Mouse (Mus musculus) embryonic facial prominence, embryonic 14.5 days (tissue): Measurements from ENCODE around the gene Fibcd1. TPM values are rescaled to one million over a fixed set of nuclear protein-coding genes. Genes with fewer than 3 reads are reported as not detected.

Experiments used
- ATAC-seq: fragments of 200-750 bp; cut with Nextera tagmentation; 2 replicates; pipeline ENCODE4 v1.8.0; 2017; ENCODE audit warnings: low read depth, moderate number of reproducible peaks, moderate TSS enrichment
- DNase-seq: peaks from one replicate; pipeline ENCODE4 v3.0.0-alpha.2; 2015; ENCODE audit warnings: low spot score
- H3K27ac ChIP-seq: fragments of 300-500 bp; sonication (generic); replicated peaks from 2 replicates; pipeline ENCODE4 v1.5.1; 2014; ENCODE audit warnings: low read depth, mild to moderate bottlenecking, low read length, moderate library complexity
- H3K27me3 ChIP-seq: fragments of 300-500 bp; sonication (generic); replicated peaks from 2 replicates; pipeline ENCODE4 v1.6.1; 2014; ENCODE audit warnings: low read length; ENCODE audit not compliant: control insufficient read depth, insufficient read depth
- H3K36me3 ChIP-seq: fragments of 300-500 bp; sonication (generic); 2 replicates; pipeline ENCODE4 v1.6.1; 2014; ENCODE audit warnings: low read length, mixed read lengths; ENCODE audit not compliant: control insufficient read depth, insufficient read depth
- H3K4me1 ChIP-seq: fragments of 300-500 bp; sonication (generic); 2 replicates; pipeline ENCODE4 v1.6.1; 2014; ENCODE audit warnings: antibody characterized with exemption, low read length; ENCODE audit not compliant: control insufficient read depth, insufficient read depth
- H3K4me2 ChIP-seq: fragments of 300-500 bp; sonication (generic); 2 replicates; pipeline ENCODE4 v1.6.1; 2014; ENCODE audit warnings: low read depth, mild to moderate bottlenecking, low read length, moderate library complexity, mixed read lengths
- H3K4me3 ChIP-seq: fragments of 300-500 bp; sonication (generic); 2 replicates; pipeline ENCODE4 v1.5.1; 2014; ENCODE audit warnings: low read depth, mild to moderate bottlenecking, low read length
- H3K9ac ChIP-seq: fragments of 300-500 bp; sonication (generic); 2 replicates; pipeline ENCODE4 v1.6.1; 2014; ENCODE audit warnings: low read depth, mild to moderate bottlenecking, low read length, moderate library complexity, mixed read lengths
- H3K9me3 ChIP-seq: fragments of 300-500 bp; sonication (generic); 2 replicates; pipeline ENCODE4 v1.6.1; 2016; ENCODE audit warnings: low read length; ENCODE audit not compliant: control insufficient read depth
- WGBS: fragments of 180-500 bp; shearing (Covaris S2); extraction: QIAGEN DNeasy Blood & Tissue Kit; methylation state at CpG from one replicate; pipeline ENCODE4 v1.1.7; 2014; 5-methylcytosine and 5-hydroxymethylcytosine counted together
- polyA plus RNA-seq: library from polyadenylated mRNA; unstranded; fragments of >200 nt; fragmentation: Nextera tagmentation; extraction: Ambion mirVana; gene quantifications from 2 replicates; pipeline ENCODE4 v1.2.1, GENCODE M21; 2014

The Fibcd1 gene
- polyA plus RNA-seq, 1 experiment from 2014 or later: 0.19 TPM

DNA sequence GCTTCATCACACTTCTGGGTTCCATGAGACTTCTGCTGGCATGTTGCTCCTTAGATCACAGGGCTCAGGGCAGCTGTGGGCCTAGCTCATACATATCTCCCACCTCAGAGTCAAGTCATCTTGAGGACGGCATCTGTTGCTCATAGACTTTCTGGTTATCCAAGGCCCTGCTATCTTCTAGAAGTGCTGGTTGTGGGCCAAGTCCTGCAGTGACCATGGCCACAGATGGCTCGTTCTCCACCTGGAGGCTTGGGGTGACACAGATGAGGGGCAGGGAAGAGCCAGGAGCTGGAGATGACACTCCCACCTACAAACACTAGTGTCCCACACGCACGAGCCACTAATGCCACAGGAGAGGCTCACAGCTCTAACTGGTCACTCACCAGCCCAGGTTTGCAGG, 32.2 kb downstream of the Fibcd1 start:
- ATAC-seq: no peak
- H3K9ac ChIP-seq: no peak overlapping the region
- DNase-seq: no peak
- H3K9me3 ChIP-seq: no peaks in the 10 kb centered on the region
- no peak overlapping the region for H3K4me2 ChIP-seq
- H3K4me3 ChIP-seq: no peak overlapping the region
- 90% methylated on average over 4 of the region's 4 CpGs for WGBS
- no peak overlapping the region for H3K27ac ChIP-seq
- H3K27me3 ChIP-seq: no peaks in the 10 kb centered on the region
- H3K4me1 ChIP-seq: peaks cover 18% of the 10 kb centered on the region
- no peaks in the 10 kb centered on the region for H3K36me3 ChIP-seq

DNA sequence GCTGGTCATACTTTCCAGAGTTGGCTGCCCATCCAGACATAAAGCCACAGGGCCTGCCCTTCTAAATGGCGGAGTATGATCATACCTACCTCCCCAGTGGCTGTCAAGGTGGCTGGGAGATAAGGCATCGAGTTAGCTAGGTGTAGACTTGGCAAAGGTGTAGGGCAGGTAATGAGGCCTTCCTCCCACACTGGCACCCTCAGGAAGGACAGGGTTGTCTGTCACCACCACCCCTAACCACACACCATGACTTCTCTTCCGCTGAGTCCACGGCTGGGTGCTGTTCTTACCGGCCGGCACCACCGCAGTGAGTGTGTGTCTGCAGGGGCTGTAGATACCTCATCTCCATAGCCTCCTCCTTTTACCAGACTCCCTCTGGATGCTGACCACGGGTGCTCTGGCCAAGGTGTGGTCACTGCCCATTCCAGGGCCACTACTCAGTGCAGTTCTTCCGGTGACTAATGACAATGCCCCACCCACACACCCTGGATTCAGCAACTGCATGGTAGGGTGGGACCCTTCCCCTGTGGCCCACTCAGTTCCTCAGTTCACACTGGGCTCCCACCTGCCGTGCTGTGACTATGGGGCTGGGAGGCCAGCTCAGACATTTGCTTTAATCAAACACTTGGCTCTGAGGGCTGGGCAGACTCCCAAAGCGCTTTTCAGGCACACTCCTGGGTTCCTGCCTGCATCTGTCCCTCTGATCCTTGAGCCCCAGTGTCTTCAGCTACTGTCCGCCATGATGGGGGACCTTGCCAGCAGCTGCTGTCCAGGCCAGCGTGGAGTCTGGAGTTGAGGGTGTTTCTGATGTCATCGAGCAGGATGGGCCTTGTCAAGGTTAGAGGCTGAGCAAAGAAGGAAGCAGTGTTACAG, 34.5 kb downstream of the Fibcd1 start:
- Histone ChIP-seq H3K4me1 (peaks cover 22% of the 10 kb centered on the region), H3K4me2 (no peak overlapping the region), H3K9ac (no peak overlapping the region), H3K27me3 (no peaks in the 10 kb centered on the region), H3K4me3 (no peak overlapping the region), H3K9me3 (no peaks in the 10 kb centered on the region), H3K27ac (no peak overlapping the region), H3K36me3 (peaks cover 5% of the 10 kb centered on the region; the same call in 1 of the 2 replicates)
- no peak for DNase-seq
- WGBS: 85% methylated on average over 14 of the region's 14 CpGs
- no peak for ATAC-seq

DNA sequence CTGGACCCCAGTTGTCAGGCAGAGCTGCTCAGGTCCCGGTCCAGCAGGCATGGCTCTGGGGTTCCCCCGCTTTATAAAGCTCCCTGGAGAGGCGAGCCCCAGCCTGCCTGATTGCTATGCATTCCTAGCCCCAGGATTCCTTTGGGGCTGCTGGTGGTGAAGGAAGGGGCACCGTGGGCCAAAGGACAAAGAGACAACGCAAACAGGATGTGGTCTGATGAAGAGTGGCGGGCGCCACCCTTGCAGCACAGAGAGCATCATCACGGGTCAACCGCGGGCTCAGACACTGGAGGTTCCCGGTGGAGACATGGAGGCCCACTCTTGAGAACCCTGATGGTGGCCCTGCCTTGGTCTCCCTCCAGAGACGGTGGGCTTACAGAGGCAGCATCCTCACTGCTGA, 35.4 kb downstream of the Fibcd1 start, which contains the start of gene Qrfp:
Gene Qrfp, minus strand, starts transcription at position 137 of the 400 bp plus-strand sequence.
- Histone ChIP-seq H3K4me3 (no peak within 1 kb of the TSS), H3K27ac (no peak within 1 kb of the TSS), H3K9me3 (no peaks in the 10 kb centered on the region), H3K4me2 (0 out of 2 replicates have a peak within 1 kb of the TSS, but pooled peaks have one; percentile 15), H3K4me1 (peaks cover 22% of the 10 kb centered on the region), H3K36me3 (peaks cover 5% of the 10 kb centered on the region; the same call in 1 of the 2 replicates), H3K9ac (peak within 1 kb of the TSS; percentile 40), H3K27me3 (no peaks in the 10 kb centered on the region)
- ATAC-seq (no peak), DNase-seq (no peak)
- WGBS: 39% methylated on average over 12 of the region's 12 CpGs

DNA sequence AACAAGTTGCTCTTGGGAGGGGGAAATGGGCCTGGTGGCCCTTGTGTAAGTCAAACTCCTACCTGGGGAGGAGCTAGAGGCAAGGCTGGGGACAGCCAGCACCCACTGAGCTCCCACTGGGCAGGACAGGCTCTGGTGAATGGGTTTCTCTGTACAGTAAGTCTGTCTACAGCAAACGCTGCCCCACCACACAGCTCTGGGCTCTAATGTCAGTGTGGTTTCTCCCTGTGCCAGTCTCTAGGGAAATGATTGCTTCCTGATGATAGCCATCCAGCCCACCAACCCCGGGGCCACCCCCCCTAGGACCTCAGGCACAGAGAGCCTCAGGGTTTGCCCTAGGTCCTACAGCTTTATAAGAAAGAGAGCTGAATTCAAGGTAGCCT, 36.5 kb downstream of the Fibcd1 start:
- peak overlapping the region; percentile 40 for H3K9ac ChIP-seq
- WGBS: 10% methylated on average over 2 of the region's 2 CpGs

DNA sequence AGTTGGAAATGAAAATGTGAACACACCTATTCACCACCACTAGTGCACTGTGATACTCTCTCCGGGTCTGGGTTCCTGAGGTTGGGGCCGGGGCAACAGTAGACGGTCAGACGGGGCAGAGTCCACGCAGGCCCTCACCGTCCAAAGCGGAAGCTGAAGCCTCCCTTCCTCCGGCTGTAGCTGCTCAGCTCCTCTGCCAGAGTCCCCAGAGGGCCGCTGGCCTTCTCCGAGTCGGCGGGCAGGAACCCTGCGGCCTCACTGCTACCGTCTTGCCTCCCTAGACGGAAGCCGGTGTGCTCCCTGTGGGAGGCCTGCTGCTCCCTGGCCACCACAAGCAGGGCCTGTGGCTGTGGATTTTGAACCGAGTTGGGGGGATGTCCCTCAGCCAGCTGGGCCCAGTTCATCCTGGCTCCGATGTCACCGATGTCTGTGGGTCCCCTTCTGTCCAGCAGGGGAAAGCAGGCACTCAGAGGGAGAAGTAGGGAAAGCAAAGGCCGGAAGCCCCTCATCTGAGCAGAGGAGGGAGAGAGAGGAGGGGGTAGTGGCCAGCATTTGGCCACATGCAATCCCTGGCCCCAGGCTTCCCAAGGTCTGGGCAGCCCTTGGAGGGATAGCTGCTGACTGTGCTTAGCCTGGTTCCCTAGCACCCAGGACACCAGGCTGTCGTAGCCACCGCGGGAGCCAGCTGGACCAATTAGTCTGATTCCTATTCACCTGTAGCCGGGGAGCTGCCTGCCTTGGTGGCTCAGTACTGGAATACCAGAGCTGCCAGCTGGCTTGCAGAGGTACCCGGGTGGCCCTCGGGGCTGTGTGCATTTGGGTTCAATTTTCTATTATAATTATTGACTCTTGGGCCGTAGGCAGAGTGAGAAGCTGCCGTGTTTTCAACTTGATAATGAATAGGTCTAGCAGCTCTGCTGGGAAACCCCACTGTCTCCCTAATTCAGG, 37.1 kb downstream of the Fibcd1 start:
- Histone ChIP-seq H3K27me3 (no peaks in the 10 kb centered on the region), H3K4me2 (peak overlapping the region; percentile 15; the same call in 1 of the 2 replicates), H3K4me1 (peaks cover 22% of the 10 kb centered on the region), H3K36me3 (peaks cover 21% of the 10 kb centered on the region), H3K9ac (peak overlapping the region; percentile 28; the same call in 1 of the 2 replicates), H3K9me3 (no peaks in the 10 kb centered on the region), H3K4me3 (no peak overlapping the region), H3K27ac (no peak overlapping the region)
- no peak for ATAC-seq
- DNase-seq: no peak
- 20% methylated on average over 28 of the region's 28 CpGs for WGBS

More for the DNA sequence above, 36.5 kb downstream of the Fibcd1 start:
- Histone ChIP-seq H3K27ac (no peak overlapping the region), H3K9me3 (no peaks in the 10 kb centered on the region), H3K4me1 (peaks cover 22% of the 10 kb centered on the region), H3K36me3 (peaks cover 14% of the 10 kb centered on the region), H3K4me3 (no peak overlapping the region), H3K27me3 (no peaks in the 10 kb centered on the region), H3K4me2 (peak overlapping the region; percentile 15; the same call in 1 of the 2 replicates)
- DNase-seq (no peak), ATAC-seq (no peak; the same call in 1 of the 2 replicates)

DNA sequence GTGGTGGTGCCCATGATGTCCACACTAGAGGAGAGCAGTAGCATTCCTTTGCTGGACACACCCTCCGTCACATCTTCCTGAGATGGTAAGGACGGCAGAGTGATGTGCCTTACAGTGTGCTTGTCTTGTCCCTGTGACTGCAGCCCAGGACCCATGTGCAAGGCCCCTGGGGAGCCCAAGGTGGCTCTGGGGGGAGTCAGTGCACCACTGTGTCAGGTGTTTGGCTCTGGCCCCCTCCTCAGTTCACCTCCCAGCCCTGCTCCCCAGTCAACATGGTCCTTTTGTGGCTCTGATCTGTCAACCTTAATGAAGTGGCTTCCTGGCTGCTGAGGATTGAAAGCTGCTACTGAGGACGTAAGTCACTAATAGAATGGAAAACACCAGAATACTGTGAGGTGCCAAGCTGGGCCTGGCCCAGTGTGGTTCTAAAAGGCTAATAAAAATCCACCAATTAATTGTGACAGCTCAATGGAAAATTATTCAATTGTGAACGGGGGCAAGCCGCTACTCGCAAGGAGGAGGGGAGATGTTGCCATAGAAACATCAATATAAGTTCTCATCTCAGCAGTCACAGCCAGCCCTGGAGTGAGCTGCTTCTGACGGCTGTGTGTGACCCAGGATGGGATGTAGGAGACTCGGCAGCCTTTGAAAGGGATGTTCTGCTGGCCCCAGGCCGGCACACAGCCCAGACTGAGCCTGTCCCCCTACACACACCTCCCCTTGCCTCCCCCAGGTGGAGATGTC, 39.0 kb downstream of the Fibcd1 start:
- Histone ChIP-seq H3K4me1 (peaks cover 22% of the 10 kb centered on the region), H3K9me3 (no peaks in the 10 kb centered on the region), H3K27ac (no peak overlapping the region; the same call in 1 of the 2 replicates), H3K4me3 (no peak overlapping the region), H3K27me3 (no peaks in the 10 kb centered on the region), H3K4me2 (no peak overlapping the region), H3K9ac (no peak overlapping the region), H3K36me3 (peaks cover 40% of the 10 kb centered on the region)
- ATAC-seq (no peak; the same call in 1 of the 2 replicates), DNase-seq (no peak)
- WGBS: 46% methylated on average over 9 of the region's 9 CpGs

DNA sequence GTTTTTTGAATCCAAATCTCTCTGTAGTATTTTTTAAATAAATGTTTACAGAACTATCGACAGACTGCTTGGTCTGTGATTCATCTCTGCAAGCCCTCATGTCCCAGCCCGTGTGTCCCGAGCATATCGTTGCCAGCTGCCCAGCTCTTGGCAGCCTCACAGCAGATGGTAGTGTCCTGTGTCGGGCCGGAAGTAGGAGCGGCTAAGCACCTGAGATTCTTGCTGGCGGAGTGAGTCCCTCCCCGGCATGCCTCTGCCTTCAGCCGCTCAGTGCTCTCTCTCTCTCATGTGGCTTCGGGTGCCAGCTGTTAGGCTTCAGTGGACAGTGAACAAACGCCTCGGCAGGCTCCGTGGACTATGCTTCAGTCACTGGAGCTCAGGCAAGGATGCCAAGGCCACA, 42.3 kb downstream of the Fibcd1 start:
- 76% methylated on average over 14 of the region's 14 CpGs for WGBS
- no peak for DNase-seq
- ATAC-seq: no peak

DNA sequence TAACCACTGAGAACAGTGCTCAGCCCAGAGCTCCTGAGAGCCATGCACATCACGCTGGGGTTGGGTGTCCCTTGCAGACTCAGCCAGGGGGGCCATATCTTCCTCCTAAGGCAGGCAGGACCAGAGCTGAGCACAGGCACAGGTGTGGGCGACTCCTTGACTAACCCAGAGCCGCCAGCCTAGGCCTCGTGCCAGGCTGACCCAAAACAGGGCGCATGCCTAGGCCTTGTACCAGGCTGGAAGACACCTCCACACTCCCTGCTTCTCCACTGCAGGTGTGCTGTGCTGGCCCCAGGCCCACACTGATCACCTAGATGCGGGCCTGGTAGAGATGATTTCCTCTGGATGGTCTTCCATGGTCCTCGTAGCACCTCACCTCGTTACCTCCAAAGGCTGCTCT, 43.0 kb downstream of the Fibcd1 start:
- Histone ChIP-seq H3K9me3 (no peaks in the 10 kb centered on the region), H3K36me3 (peaks cover 80% of the 10 kb centered on the region), H3K4me3 (no peak overlapping the region), H3K4me2 (no peak overlapping the region), H3K27me3 (no peaks in the 10 kb centered on the region), H3K27ac (no peak overlapping the region), H3K9ac (no peak overlapping the region), H3K4me1 (no peaks in the 10 kb centered on the region)
- DNase-seq: no peak
- 90% methylated on average over 8 of the region's 8 CpGs for WGBS
- no peak for ATAC-seq

More for the DNA sequence above, 42.3 kb downstream of the Fibcd1 start:
- Histone ChIP-seq H3K9ac (no peak overlapping the region), H3K4me2 (no peak overlapping the region), H3K27me3 (no peaks in the 10 kb centered on the region), H3K27ac (no peak overlapping the region), H3K36me3 (peaks cover 73% of the 10 kb centered on the region), H3K4me3 (no peak overlapping the region), H3K9me3 (no peaks in the 10 kb centered on the region), H3K4me1 (0 out of 2 replicates have a peak, but pooled peaks cover 2% of the 10 kb centered on the region)
